In genomic region chr16:96533710-96534109, GRCm38 (mm10) we compare ENCODE assay signal across 10 mouse cellular contexts.
DNase-seq lines count a peak whose midpoint lies in the region; ATAC-seq and TF ChIP-seq lines count a peak whose summit lies in the region.
"Had no signal": no experiment of that assay in that cellular context is flagged by ENCODE, and none has a peak within 500 bp of the region (broad histone marks: within the 10 kb centered on the region; RNA-seq: fewer than 3 reads in every experiment).

No protein-coding gene starts in this region.

- no peak overlapping the region for H3K9ac ChIP-seq in embryonic facial prominence, embryonic 15.5 days
- H3K9ac ChIP-seq: neural tube, embryonic 13.5 days had no signal

- ATAC-seq in embryonic facial prominence, embryonic 15.5 days (ENCODE audit: insufficient number of reproducible peaks, low FRiP score, low TSS enrichment, low read depth), result peak; percentile 24; the same call in 1 of the 2 replicates

- H3K4me3 ChIP-seq in left cerebral cortex, adult 2 months, result no peak overlapping the region
- H3K4me3 ChIP-seq in embryonic facial prominence, embryonic 15.5 days (replicated peaks), result no peak overlapping the region
- H3K4me3 ChIP-seq: neural tube, embryonic 13.5 days had no signal

- 76% methylated on average over 8 of the region's 8 CpGs for WGBS in embryonic facial prominence, embryonic 15.5 days

- TF ChIP-seq CTCF in left cerebral cortex, adult 2 months (IDR thresholded peaks at IDR 0.05), result no peak

- intact Hi-C loops in left cerebral cortex, adult 2 months (cut with DNase I), result loop anchor here (1.0 to 2.0 kb wide), 2 partner anchors 46 to 101 kb away; no protein-coding TSS in a partner anchor
- intact Hi-C loops in heart, postnatal 14 days (cut with DNase I), result loop anchor here (5.0 kb wide), 1 partner anchor 79 kb away; no protein-coding TSS in a partner anchor

- no peaks in the 10 kb centered on the region for H3K36me3 ChIP-seq in embryonic facial prominence, embryonic 15.5 days
- H3K36me3 ChIP-seq: neural tube, embryonic 13.5 days had no signal

- H3K4me1 ChIP-seq in embryonic facial prominence, embryonic 15.5 days, result no peaks in the 10 kb centered on the region
- H3K4me1 ChIP-seq: neural tube, embryonic 13.5 days had no signal

- H3K4me2 ChIP-seq in embryonic facial prominence, embryonic 15.5 days (replicated peaks), result no peak overlapping the region
- H3K4me2 ChIP-seq: neural tube, embryonic 13.5 days had no signal

- H3K9me3 ChIP-seq in embryonic facial prominence, embryonic 15.5 days (replicated peaks), result no peaks in the 10 kb centered on the region
- H3K9me3 ChIP-seq: neural tube, embryonic 13.5 days had no signal

- no peak for DNase-seq in left cerebral cortex, adult 2 months (ENCODE audit: extremely low spot score in 1 of 2, low spot score in 2 of 2)
- no peak for DNase-seq in left cerebral cortex, adult 11 months (ENCODE audit: low spot score)
- DNase-seq in heart, postnatal 14 days, result peak; percentile 68 to 81
- peak; percentile 82 for DNase-seq in retina, postnatal 1 day
- DNase-seq in spleen, postnatal 10 days (ENCODE audit: low spot score in 2 of 2), result no peak
- DNase-seq in urinary bladder, adult 2 months (ENCODE audit: low spot score), result no peak
- DNase-seq: gastrocnemius, postnatal 14 days; lung, adult 18-20 months had no signal

- peak overlapping the region; percentile 63 for H3K27ac ChIP-seq in left cerebral cortex, adult 2 months
- no peak overlapping the region for H3K27ac ChIP-seq in embryonic facial prominence, embryonic 15.5 days (replicated peaks)
- H3K27ac ChIP-seq: neural tube, embryonic 13.5 days had no signal

- H3K27me3 ChIP-seq in embryonic facial prominence, embryonic 15.5 days, result no peaks in the 10 kb centered on the region
- H3K27me3 ChIP-seq: neural tube, embryonic 13.5 days had no signal

Comparison
In these comparisons a context has a peak if more than half of its experiments do, and no peak if none do; other contexts are left out.
1. DNase-seq: peak in heart, postnatal 14 days (2 of 2) and retina, postnatal 1 day (single experiment); none in left cerebral cortex, adult 2 months (0 of 2), left cerebral cortex, adult 11 months (single experiment), spleen, postnatal 10 days (0 of 2) and urinary bladder, adult 2 months (single experiment).